Mouse (Mus musculus): ENCODE measurements around the gene Ppil6. TPM values are rescaled to one million over a fixed set of nuclear protein-coding genes. Genes with fewer than 3 reads are reported as not detected.

The Ppil6 gene
- polyA plus RNA-seq, 1 experiment from 2014 or later = 0.20 TPM

DNA sequence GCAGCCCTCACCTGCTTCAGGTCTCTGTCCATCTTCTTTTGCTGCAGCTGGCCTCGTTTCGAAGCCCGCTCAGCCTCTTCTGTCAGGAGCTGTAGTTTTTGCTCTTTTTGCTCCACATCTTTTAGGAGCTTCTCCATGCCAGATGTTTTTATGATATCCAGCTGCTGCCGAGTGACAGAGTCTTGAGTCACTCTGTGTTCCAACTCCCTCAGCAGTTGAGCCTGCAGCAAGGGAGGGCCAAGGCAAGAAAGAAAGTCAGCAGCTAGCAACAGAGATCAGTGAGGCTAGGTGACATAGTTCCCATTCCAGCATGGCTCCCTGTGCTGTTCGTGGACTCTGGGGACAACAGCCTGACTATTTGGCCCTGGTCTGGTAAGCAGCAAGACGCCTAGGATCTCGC lies 60.5 kb downstream of the Ppil6 start:
- no peak overlapping the region for H3K9ac ChIP-seq
- H3K27ac ChIP-seq (replicated peaks) = no peak overlapping the region
- 63% methylated on average over 7 of the region's 7 CpGs for WGBS (ENCODE audit: insufficient replicate concordance)
- no peak overlapping the region for H3K4me2 ChIP-seq
- no peaks in the 10 kb centered on the region for H3K36me3 ChIP-seq (replicated peaks)
- no peak for ATAC-seq (ENCODE audit: insufficient read depth)
- H3K4me1 ChIP-seq (replicated peaks) = peaks cover 6% of the 10 kb centered on the region; the same call in 1 of the 2 replicates
- no peak overlapping the region for H3K4me3 ChIP-seq (replicated peaks)
- H3K27me3 ChIP-seq = no peaks in the 10 kb centered on the region
- H3K9me3 ChIP-seq (replicated peaks) = no peaks in the 10 kb centered on the region; the same call in 1 of the 2 replicates

DNA sequence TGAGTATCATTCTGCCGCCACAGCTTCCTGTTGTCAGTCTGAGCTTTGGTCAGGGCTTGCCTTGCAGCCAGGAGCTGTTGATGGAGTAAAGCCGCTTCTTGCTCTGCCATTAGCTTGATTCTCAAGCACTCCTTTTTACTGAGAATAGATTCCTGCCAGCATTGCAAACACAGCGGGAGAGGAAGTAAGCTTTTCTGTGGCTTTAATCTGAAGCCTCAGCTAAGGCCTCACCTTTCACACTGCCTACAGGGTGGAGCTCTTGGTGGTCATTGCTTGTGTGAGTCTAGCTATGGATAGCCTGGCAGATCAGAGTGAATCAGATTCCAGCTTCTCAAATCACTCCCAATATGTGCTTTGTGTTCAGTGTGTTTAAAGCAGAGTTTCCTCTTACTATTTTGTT lies 62.1 kb downstream of the Ppil6 start:
- H3K27me3 ChIP-seq = no peaks in the 10 kb centered on the region
- no peak for ATAC-seq (ENCODE audit: insufficient read depth)
- 12% methylated on average over 3 of the region's 3 CpGs for WGBS (ENCODE audit: insufficient replicate concordance)

GRCm38 (mm10) chr10:41552847-41553589 lies 62.8 kb downstream of the Ppil6 start:
- H3K4me1 ChIP-seq (replicated peaks) = peaks cover 6% of the 10 kb centered on the region; the same call in 1 of the 2 replicates
- no peak overlapping the region for H3K9ac ChIP-seq
- no peak overlapping the region for H3K27ac ChIP-seq (replicated peaks)
- ATAC-seq (ENCODE audit: insufficient read depth) = no peak
- H3K4me2 ChIP-seq = no peak overlapping the region
- no peaks in the 10 kb centered on the region for H3K27me3 ChIP-seq
- H3K4me3 ChIP-seq (replicated peaks) = no peak overlapping the region
- H3K36me3 ChIP-seq (replicated peaks) = no peaks in the 10 kb centered on the region
- 56% methylated on average over 14 of the region's 14 CpGs for WGBS (ENCODE audit: insufficient replicate concordance)
- H3K9me3 ChIP-seq (replicated peaks) = no peaks in the 10 kb centered on the region; the same call in 1 of the 2 replicates

More for the DNA sequence above, 62.1 kb downstream of the Ppil6 start:
- Histone ChIP-seq H3K9ac (no peak overlapping the region), H3K4me1 (replicated peaks) (peaks cover 6% of the 10 kb centered on the region; the same call in 1 of the 2 replicates), H3K9me3 (replicated peaks) (no peaks in the 10 kb centered on the region; the same call in 1 of the 2 replicates), H3K4me2 (no peak overlapping the region), H3K27ac (replicated peaks) (no peak overlapping the region), H3K36me3 (replicated peaks) (no peaks in the 10 kb centered on the region), H3K4me3 (replicated peaks) (no peak overlapping the region)

- H3K27me3 ChIP-seq = no peaks in the 10 kb centered on the region
- no peak overlapping the region for H3K27ac ChIP-seq (replicated peaks)
- no peak overlapping the region for H3K4me2 ChIP-seq
- ATAC-seq (ENCODE audit: insufficient read depth) = no peak
- H3K36me3 ChIP-seq (replicated peaks) = no peaks in the 10 kb centered on the region
- H3K4me1 ChIP-seq (replicated peaks) = peaks cover 6% of the 10 kb centered on the region; the same call in 1 of the 2 replicates
- no peak overlapping the region for H3K9ac ChIP-seq
- no peaks in the 10 kb centered on the region; the same call in 1 of the 2 replicates for H3K9me3 ChIP-seq (replicated peaks)
- 61% methylated on average over 4 of the region's 4 CpGs for whole genome bisulfite sequencing (ENCODE audit: insufficient replicate concordance)
- H3K4me3 ChIP-seq (replicated peaks) = no peak overlapping the region
These were observed 63.5 kb downstream of the Ppil6 start for GRCm38 (mm10) chr10:41553711-41554110.

DNA sequence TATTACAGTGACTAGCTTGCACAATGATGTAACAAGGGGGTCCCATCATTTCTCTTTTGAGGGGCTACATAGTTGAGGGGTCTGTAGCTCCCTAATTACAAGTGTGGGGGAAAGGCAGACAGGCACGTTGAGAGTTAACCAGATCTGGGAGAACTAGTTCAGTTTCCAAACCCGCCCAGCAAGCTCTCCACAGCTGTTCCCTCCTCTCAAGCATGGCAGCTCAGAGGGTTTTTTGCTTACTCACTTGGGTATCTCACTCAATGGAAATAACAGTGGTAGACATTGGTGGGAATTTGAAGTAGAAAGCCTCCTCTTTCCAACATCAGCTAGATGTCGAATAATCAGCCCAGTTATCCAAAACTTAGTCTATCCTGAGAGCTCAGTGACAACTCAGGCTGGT lies 64.8 kb downstream of the Ppil6 start:
- Histone ChIP-seq H3K4me1 (replicated peaks) (peaks cover 6% of the 10 kb centered on the region; the same call in 1 of the 2 replicates), H3K36me3 (replicated peaks) (no peaks in the 10 kb centered on the region), H3K9me3 (replicated peaks) (no peaks in the 10 kb centered on the region), H3K4me3 (replicated peaks) (no peak overlapping the region), H3K27ac (replicated peaks) (no peak overlapping the region), H3K9ac (no peak overlapping the region), H3K4me2 (no peak overlapping the region), H3K27me3 (no peaks in the 10 kb centered on the region)
- ATAC-seq (ENCODE audit: insufficient read depth) = no peak
- 56% methylated on average over 3 of the region's 3 CpGs for WGBS (ENCODE audit: insufficient replicate concordance)

- WGBS (ENCODE audit: insufficient replicate concordance) = 69% methylated on average over 1 of the region's 1 CpGs
- H3K27me3 ChIP-seq = no peaks in the 10 kb centered on the region
- no peak overlapping the region for H3K9ac ChIP-seq
- no peaks in the 10 kb centered on the region for H3K4me1 ChIP-seq (replicated peaks)
- H3K36me3 ChIP-seq (replicated peaks) = no peaks in the 10 kb centered on the region
- no peak overlapping the region for H3K27ac ChIP-seq (replicated peaks)
- ATAC-seq (ENCODE audit: insufficient read depth) = no peak
- no peak overlapping the region for H3K4me3 ChIP-seq (replicated peaks)
- no peak overlapping the region for H3K4me2 ChIP-seq
- no peaks in the 10 kb centered on the region for H3K9me3 ChIP-seq (replicated peaks)
These were observed 68.2 kb downstream of the Ppil6 start for GRCm38 (mm10) chr10:41558401-41558800.

DNA sequence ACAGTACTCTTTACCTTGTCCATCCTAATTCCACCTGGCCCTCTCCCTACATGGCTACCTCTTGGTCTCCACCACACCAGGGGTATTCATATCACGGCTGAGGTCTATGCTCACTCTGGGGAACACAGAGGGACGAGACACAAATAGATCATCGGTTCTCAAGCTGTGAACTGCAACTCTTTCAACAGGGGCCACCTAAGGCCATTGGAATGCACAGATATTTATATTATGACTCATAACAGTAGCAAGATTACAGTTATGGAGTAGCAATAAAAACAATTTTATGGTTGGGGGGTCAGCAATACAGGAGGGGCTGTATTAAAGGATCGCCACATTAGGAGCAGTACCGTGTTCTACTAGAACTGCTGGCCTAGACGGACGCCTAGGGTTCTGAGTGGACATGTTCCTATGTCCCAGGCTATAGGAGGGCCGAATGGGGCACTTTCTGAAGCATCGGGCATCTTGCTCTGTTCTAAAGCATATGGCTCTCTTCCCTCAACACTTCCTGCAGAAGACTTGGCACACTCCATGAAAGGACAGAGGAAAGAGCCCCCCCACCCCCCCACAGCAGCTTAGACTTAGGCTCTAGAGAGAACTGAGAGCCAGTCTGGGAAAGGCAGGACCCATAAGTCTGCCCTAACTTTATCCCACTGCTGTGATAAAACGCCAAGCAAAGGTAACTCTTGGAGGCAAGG lies 71.6 kb downstream of the Ppil6 start:
- Histone ChIP-seq H3K4me1 (replicated peaks) (no peaks in the 10 kb centered on the region), H3K9me3 (replicated peaks) (no peaks in the 10 kb centered on the region), H3K9ac (no peak overlapping the region), H3K36me3 (replicated peaks) (no peaks in the 10 kb centered on the region), H3K27ac (replicated peaks) (no peak overlapping the region), H3K4me2 (no peak overlapping the region), H3K27me3 (no peaks in the 10 kb centered on the region; the same call in 1 of the 2 replicates), H3K4me3 (replicated peaks) (no peak overlapping the region)
- no peak for ATAC-seq (ENCODE audit: insufficient read depth)
- WGBS (ENCODE audit: insufficient replicate concordance) = 66% methylated on average over 10 of the region's 10 CpGs

Other genes starting within 250 kb of the Ppil6 start
- gene Fig4, start 187.2 kb upstream of the Ppil6 start, polyA plus RNA-seq (2015; fragmentation: Nextera tagmentation; extraction: Ambion mirVana) = 7.4 and 9.1 TPM in 2 replicates
- gene Ak9, start 186.5 kb upstream of the Ppil6 start, polyA plus RNA-seq (2015; fragmentation: Nextera tagmentation; extraction: Ambion mirVana) = not detected in 2 replicates
- 4.9 and 5.1 TPM in 2 replicates for gene Zbtb24, start 40.1 kb upstream of the Ppil6 start, polyA plus RNA-seq (2015; fragmentation: Nextera tagmentation; extraction: Ambion mirVana)
- gene Mical1, start 14.1 kb upstream of the Ppil6 start, polyA plus RNA-seq (2015; fragmentation: Nextera tagmentation; extraction: Ambion mirVana) = 4.3 and 4.8 TPM in 2 replicates
- gene Smpd2, start 70 bp upstream of the Ppil6 start, polyA plus RNA-seq (2015; fragmentation: Nextera tagmentation; extraction: Ambion mirVana) = 11.4 and 11.8 TPM in 2 replicates
- gene Cd164, start 29.0 kb downstream of the Ppil6 start, polyA plus RNA-seq (2015; fragmentation: Nextera tagmentation; extraction: Ambion mirVana) = 57.8 and 61.8 TPM in 2 replicates
- gene Ccdc162, start 226.2 kb downstream of the Ppil6 start, polyA plus RNA-seq (2015; fragmentation: Nextera tagmentation; extraction: Ambion mirVana) = 0.06 TPM in 1 of 2 replicates, not detected in the other